Mouse (Mus musculus): ENCODE results near the gene Zcchc8.

- no peak for TF ChIP-seq POLR2A (IDR thresholded peaks at IDR 0.05; ENCODE audit: low read depth, low read length)
- TF ChIP-seq CTCF (conservative IDR thresholded peaks at IDR 0.05; ENCODE audit: insufficient read depth, insufficient read length, low read depth, low read length): no peak
Observed at GRCm38 (mm10) chr5:123713782-123714181, 7.1 kb downstream of the Zcchc8 start.
